Mouse (Mus musculus) kidney, adult 8-10 months (tissue): Measurements from ENCODE around the gene Arhgef38.

Source experiments
- DNase-seq, 2 experiments: peaks; one replicate each; pipeline ENCODE4 v3.0.0; 2022

Gene Arhgef38

DNA sequence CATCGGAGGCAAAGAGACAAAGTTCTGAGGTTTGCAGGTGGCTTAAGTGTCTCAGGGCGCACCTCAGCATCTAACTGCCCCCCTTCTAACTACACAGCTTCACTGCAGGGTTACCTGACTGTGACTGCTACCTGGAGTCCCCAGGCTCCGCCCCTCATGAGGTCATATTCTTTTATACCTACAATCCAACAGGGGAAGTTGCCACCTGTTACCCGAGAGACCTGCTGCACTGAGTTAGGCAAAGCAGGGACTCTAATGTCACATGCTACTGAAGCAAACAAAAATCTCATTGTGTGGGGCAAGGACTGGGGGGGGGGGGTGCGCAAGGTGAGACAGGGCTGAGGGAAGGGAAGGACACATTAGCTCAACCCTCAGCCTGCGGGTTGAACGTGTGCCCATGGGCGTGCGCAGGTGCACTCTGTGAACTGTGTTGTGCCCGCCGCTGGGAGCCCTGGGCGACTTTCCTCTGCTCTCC is at the start of gene Arhgef38:
Arhgef38 (minus strand) TSS at position 129 of the 475 bp plus-strand sequence.
- DNase-seq = peak; percentile 68 to 84

GRCm38 (mm10) chr3:133271887-133272286 is 37.1 kb upstream of the Arhgef38 start:
- DNase-seq = peak; percentile 66 to 87

- no peak for DNase-seq
These were observed 24.1 kb upstream of the Arhgef38 start for GRCm38 (mm10) chr3:133258860-133259259.

DNA sequence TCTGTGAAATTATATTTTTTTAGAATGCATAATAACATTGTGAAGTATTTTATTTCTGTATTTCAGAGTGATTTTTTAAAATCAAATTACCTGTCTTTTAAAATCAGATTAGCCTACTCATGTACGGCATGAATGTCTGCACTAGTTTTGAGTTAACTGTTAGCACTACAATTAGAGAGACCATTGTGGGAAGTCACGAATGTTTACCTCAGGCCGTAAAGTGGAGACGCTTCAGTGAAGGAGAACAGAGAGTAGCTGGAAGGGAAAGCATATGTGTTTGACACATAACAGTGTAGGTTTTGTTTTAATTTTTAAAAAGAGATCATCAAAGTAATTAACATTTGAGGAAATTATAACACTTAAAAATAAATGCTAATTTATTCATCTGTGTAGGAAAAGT is 21.1 kb upstream of the Arhgef38 start:
- no peak for DNase-seq

DNA sequence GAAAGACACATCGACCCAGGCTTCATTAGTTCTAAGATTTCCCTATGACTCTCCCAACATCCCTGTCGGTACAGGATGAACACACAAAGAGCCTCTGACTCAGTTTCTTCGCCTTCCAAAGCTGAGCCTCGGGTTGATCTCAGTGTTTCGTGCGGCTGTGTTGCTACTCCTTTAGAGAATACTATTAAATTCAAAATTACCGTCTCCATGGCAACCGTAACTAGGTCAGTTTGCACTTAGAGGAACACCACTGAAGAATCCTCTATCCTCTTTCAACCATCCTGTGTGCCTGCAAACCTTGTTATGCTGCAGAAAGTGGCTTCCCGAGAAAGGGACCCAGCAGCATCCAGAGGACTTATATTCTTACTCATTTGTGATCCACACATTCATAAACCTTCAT is 9.3 kb upstream of the Arhgef38 start:
- DNase-seq = no peak

GRCm38 (mm10) chr3:133241916-133242315 is 7.2 kb upstream of the Arhgef38 start:
- peak; percentile 59 to 81 for DNase-seq

GRCm38 (mm10) chr3:133233993-133234392 is 756 bp downstream of the Arhgef38 start:
- peak; percentile 45 to 46 for DNase-seq

GRCm38 (mm10) chr3:133230427-133230826 is 4.3 kb downstream of the Arhgef38 start:
- no peak for DNase-seq

DNA sequence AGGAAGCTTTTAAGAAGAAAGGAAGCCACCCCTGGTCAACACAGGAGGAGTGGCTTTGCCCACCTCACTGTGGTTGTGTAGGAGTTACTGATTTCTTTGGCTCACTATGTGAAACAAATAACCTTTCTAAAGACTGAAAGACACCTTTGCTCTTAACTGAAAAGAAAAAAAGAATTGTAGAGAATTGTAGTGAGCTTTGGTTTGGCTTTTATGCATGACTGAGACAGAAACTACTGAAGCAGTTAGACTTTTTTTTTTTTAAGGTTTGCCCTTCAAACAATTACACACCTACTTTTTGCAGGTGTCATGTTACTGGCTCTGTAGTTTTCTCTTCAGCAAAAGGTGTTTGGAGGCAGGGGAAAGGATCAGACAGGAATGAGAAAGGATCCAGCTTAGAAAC is 5.2 kb downstream of the Arhgef38 start:
- DNase-seq = peak; percentile 29 to 66

- DNase-seq = peak; percentile 74 to 76
These were observed 7.3 kb downstream of the Arhgef38 start for GRCm38 (mm10) chr3:133227258-133228012.

GRCm38 (mm10) chr3:133218501-133218900 is 16.2 kb downstream of the Arhgef38 start:
- no peak for DNase-seq

GRCm38 (mm10) chr3:133215198-133215819 is 19.4 kb downstream of the Arhgef38 start:
- DNase-seq = no peak

DNA sequence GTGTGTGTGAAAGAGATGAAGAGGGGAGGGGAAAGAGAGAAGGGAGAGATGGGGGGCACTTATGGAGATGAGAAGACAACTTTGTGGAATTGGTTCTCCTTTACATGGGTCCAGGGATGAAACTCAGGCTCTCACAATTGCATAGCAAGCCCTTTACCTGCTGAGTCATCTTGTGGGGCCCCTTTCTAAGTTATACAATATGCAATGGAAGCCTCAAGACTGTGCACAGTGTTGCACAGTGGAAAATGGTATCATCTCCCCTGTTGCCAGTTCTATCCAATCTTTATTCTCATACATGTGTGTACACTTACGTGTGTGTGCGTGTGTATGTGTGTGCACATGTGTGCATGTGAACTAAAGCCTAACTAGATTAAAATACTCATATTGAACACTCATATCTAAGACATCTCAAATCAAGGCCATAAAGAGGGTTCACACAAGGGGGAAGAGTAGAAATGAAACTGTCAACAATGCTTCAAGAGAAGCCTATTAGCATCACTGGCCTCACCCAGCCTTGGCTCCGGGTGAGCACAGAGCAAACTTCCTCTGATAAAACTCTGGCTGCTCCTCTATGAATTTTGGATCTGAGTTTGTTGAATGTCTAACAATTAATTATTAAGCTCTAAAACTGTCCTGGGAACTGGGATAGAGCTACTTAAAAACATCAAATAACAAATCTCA is 21.2 kb downstream of the Arhgef38 start:
- DNase-seq = no peak

GRCm38 (mm10) chr3:133211324-133211723 is 23.4 kb downstream of the Arhgef38 start:
- DNase-seq = no peak

DNA sequence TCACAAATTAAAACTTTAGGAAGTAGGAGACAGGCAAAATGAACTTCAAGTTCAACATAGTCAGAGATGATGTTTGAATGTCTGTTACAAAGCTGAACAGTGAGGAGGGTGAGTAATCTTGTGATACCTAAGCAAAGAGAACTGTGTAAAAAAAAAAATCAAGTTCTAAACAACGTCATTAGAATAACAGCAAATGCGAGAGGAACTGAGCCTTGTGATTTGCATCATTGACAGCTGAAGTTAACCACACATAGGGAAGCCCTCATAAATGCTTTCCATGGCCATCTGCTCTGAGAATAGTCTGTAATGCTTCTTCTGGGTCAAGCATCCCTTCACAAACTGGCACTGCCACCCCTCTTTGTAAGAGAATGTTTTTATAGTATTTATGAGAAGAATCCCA is 31.0 kb downstream of the Arhgef38 start:
- no peak for DNase-seq

DNA sequence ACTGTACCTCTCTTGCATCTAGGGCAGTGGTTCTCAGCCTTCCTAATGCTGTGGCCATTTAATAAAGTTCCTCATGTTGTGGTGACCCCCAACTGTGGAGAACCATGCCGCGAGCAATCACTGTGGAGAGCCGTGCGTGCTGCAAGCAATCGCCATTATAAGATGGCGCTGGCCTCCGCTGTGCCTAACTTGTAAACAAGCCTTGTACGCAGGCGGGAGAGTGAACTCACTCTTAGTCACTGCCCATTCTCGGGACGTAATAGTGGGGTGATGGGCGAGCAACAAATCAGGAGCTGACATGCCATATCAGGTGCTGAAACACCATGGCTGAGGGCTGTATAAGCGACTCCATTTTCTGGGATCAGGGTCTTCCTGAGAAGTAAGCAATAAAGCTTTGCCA is 32.6 kb downstream of the Arhgef38 start:
- DNase-seq = no peak

DNA sequence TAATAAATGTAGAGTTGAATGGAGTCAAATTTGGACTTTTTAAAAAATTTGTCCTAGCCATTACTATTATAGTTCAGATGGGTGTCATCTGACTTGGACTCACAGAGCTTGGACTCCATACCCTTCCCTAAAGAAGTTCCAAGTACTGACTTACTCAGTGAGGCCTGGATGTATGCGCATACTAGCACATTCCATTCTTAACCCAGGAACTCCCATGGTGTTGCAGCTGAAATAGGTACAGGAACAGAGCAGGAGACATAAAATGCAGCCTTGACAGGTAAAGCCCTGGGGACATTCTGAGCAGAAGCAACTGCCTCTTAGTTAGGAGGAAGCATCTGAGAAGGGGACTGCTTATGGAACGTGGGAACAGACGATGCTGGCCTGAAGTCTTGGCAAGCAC is 45.8 kb downstream of the Arhgef38 start:
- DNase-seq = no peak

- DNase-seq = no peak
These were observed 47.2 kb downstream of the Arhgef38 start for GRCm38 (mm10) chr3:133187524-133187923.

GRCm38 (mm10) chr3:133176033-133176750 is 58.6 kb downstream of the Arhgef38 start:
- DNase-seq = no peak

DNA sequence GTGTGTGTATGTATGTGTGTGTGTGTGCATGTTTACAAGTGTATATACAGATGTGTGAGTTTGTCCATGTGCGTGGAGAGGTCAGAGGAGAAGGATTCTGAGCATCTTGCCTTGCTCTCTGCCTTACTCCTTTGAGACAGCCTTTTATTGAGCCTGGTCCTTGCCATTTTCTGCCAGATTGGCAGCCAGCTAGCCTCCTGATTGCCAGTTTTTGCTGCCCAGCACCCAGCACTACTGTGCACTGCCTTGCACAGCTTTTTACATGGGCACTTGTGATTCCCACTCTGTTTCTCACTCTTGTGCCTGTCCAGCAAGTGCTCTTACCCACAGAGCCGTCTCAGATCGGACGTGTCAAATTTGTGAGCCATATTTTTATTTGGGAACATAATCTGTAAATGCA is 62.5 kb downstream of the Arhgef38 start:
- no peak for DNase-seq

- DNase-seq = no peak
These were observed 65.0 kb downstream of the Arhgef38 start for GRCm38 (mm10) chr3:133169737-133170136.

GRCm38 (mm10) chr3:133167550-133167949 is 67.2 kb downstream of the Arhgef38 start:
- DNase-seq = no peak

DNA sequence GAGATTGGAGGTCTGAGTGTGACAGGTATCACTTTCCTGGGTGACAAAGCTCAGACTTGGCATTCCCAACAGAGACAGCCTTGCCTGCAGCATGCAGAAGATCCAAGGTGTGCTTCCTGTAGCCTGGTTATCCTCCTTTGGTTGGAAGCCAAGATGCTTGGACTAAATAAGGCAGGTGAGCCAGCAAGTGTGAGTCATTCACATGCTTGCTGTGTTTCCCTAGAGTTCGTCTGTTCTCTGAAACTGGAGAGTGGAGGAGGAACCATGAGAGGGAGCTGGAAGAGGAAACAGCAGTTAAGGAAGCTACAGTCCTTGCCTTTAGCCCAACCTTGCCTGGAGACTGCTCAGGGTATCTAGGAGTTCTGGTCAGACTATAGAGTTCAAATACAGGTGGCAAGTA is 69.6 kb downstream of the Arhgef38 start:
- DNase-seq = no peak
